Mouse (Mus musculus) testis, adult 2 months (tissue): ENCODE results near the gene Gm20388.

Source experiments
- CTCF ChIP-seq: fragments of 200-500 bp; IDR thresholded peaks from 2 replicates; pipeline ENCODE4 v1.5.1; 2012; ENCODE audit warnings: low read depth, mild to moderate bottlenecking, inconsistent platforms, low read length, moderate library complexity; ENCODE audit not compliant: control insufficient read depth, insufficient read depth, insufficient replicate concordance
- POLR2A ChIP-seq: fragments of 200-500 bp; IDR thresholded peaks from 2 replicates; pipeline ENCODE4 v1.6.1; 2012; ENCODE audit warnings: low read depth, mild to moderate bottlenecking, inconsistent platforms, low read length, moderate library complexity; ENCODE audit not compliant: control insufficient read depth

DNA sequence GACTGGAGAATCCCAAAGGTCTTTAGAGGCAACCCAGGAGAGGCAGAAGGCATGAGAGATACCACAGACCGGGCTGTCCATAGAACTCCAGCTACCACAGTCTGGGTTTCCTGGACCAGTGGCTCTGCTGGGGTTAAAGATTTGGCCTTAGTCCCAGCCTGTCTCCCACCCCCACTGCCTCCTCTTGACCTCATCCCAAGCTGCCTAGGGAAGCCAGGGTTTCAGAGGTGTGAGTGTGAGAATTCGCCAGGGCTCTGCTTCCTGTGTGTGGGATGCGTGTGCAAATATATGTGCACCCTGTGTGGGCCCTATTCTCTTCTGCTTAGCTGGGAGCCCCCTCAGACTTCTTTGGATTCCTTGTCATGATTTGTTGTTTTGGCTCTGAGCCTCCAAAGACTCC is 894.1 kb downstream of the Gm20388 start:
- TF ChIP-seq POLR2A = no peak
- TF ChIP-seq CTCF = no peak
